Mouse (Mus musculus) ovary, postnatal 10 days (tissue): Measurements from ENCODE around the gene Fam126b.
A peak's percentile ranks its signal among the peaks of the same experiment; 100 is the strongest.
"Not testable (repeated sequence)": the region's sequence is repeated elsewhere in the genome, so short reads cannot be mapped to it uniquely, and the experiment has no call there.

Experiments
- DNase-seq: peaks from one replicate; pipeline ENCODE4 v3.0.0; 2022; ENCODE audit warnings: low spot score

The Fam126b gene

GRCm38 (mm10) chr1:58586171-58586997 is at the start of gene Fam126b, which contains the start of gene Ndufb3:
Gene Fam126b, minus strand, starts transcription at chr1:58586323.
Gene Ndufb3, plus strand, starts transcription at chr1:58586384.
- DNase-seq, result peak; percentile 86

GRCm38 (mm10) chr1:58628847-58629246 is 42.7 kb upstream of the Fam126b start:
- DNase-seq, result not testable (repeated sequence)

GRCm38 (mm10) chr1:58621996-58622748 is 36.0 kb upstream of the Fam126b start:
- no peak for DNase-seq

DNA sequence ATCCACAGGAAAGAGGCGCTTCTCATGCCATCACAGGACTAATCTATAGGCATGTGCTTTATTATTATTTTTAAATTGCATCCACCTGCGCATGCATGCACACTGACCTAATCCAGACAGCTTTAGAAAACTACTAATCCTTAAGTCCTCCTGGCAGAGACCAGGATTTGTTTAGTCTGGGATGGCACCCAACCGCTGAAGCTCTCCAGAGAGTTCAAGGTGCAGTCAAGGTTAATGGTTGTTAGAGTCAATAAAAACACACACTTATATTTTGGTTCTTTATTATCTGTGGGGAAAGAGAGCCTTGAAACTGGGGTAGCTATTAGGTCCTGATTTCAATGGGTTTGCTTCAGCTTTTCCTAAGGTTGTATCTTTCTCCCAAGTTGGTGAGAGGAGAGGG is 35.1 kb upstream of the Fam126b start:
- no peak for DNase-seq

- no peak for DNase-seq
Observed at GRCm38 (mm10) chr1:58618766-58619165, 32.6 kb upstream of the Fam126b start.

DNA sequence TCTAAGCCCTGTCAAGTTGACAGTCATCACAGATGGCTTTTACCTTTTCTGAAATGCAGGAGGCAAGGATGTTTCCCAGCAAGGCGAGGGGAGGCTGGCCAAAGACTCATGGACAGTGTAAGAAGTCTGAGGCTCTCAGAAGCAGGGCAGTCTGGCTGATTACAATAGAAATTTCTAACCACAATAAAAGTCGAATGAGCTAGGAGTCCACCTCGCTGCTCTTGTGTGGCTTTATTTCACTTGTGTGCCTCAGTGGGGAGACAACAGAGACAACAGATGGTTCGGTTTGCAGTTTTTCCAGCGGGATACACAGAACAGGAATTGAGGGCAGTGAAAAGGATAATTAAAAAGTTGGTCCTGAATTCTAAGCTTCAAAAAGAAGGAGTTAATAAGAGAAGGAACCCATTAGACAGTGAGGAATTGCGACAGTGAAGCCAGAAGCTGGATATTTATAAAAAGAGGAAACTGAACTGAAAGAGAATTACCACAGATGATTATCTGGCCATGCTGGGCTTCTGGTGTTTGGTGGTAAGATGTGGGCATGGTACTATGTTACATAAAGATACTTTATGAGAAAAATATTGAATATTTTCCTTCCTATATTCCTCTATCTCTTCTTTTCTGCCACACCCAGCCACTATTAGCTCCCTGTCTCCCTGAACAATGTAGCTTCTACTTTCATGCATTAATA is 32.0 kb upstream of the Fam126b start:
- no peak for DNase-seq

DNA sequence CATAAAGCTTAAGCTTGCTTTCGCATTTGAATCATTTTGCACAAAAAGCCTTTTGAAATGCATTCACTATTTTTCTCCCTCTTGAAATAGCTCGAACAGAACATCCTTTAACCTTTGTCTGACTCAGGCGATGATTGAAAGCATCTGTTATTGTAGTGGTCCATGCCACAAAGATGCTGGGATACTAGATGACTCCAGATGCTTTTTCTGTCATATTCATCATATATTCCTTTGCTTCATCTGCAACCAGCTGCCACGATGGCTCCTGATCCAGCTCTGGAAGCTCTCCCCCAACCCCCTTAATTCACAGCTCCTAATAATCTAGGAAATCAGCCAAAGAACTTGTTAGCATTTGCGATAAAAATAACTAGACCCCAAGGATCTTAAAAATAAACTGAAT is 31.0 kb upstream of the Fam126b start:
- no peak for DNase-seq

DNA sequence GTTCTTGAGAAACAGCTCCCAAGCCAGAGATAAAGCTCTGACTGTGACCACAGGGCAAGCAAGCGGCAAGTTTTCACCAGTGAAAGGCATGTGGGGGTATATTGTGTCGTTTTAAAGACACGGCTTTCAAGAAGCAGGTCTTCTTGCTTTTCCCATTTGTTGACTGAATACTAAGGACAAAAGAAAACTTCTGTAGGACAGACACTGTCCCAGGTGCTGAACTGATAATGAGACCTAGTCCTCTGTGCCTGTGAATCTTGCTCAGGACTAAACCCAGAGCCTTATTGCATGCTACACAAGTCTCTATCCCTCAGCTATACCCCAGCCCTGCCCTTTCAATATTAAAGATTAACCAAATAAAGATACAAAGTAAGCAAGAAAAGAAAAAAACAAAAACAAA is 30.1 kb upstream of the Fam126b start:
- no peak for DNase-seq

GRCm38 (mm10) chr1:58615146-58615545 is 29.0 kb upstream of the Fam126b start:
- no peak for DNase-seq

- DNase-seq, result no peak
Observed at GRCm38 (mm10) chr1:58614424-58614823, 28.3 kb upstream of the Fam126b start.

- DNase-seq, result no peak
Observed at GRCm38 (mm10) chr1:58613786-58614185, 27.7 kb upstream of the Fam126b start.

- no peak for DNase-seq
Observed at GRCm38 (mm10) chr1:58610611-58611010, 24.5 kb upstream of the Fam126b start.

- no peak for DNase-seq
Observed at GRCm38 (mm10) chr1:58610166-58610565, 24.0 kb upstream of the Fam126b start.

GRCm38 (mm10) chr1:58609591-58609990 is 23.5 kb upstream of the Fam126b start:
- not testable (repeated sequence) for DNase-seq

- no peak for DNase-seq
Observed at GRCm38 (mm10) chr1:58603738-58604137, 17.6 kb upstream of the Fam126b start.

DNA sequence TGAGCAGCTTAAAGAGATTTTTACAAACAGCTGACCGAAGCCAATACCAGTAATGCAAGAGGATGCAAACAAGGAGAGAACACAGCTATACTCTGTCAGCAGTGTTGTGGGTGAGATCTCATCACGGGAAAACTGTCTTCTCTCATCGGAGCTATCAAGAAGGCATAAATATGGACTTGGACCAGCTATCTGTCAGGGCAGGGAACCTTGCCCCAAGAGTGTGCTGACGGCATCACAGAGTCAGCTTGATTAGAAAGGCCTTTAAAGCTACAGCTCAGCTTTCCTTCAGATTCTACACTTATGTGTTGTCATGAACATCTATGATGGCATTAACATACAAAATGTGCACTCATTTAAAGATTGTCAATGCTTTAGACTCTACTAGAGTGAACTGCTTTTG is 16.6 kb upstream of the Fam126b start:
- no peak for DNase-seq

DNA sequence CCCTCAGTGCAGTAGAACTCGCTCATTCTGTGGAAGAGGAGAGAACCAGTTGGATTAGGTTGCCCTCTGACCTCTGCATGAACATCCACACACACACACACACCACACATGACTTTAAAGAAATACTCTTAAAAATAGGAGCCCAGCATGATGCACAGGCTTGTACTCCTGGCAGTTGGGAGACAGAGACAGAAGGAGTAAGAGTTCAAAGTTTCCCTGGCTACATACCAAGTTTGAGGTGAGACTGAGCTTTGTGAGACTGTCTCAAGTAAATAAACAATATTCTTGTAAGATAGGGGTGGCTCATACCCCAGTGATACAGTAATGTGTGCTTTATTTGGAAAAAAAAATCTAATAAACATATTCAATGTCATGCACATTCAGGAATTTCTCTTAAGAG is 1.4 kb upstream of the Fam126b start:
- no peak for DNase-seq

DNA sequence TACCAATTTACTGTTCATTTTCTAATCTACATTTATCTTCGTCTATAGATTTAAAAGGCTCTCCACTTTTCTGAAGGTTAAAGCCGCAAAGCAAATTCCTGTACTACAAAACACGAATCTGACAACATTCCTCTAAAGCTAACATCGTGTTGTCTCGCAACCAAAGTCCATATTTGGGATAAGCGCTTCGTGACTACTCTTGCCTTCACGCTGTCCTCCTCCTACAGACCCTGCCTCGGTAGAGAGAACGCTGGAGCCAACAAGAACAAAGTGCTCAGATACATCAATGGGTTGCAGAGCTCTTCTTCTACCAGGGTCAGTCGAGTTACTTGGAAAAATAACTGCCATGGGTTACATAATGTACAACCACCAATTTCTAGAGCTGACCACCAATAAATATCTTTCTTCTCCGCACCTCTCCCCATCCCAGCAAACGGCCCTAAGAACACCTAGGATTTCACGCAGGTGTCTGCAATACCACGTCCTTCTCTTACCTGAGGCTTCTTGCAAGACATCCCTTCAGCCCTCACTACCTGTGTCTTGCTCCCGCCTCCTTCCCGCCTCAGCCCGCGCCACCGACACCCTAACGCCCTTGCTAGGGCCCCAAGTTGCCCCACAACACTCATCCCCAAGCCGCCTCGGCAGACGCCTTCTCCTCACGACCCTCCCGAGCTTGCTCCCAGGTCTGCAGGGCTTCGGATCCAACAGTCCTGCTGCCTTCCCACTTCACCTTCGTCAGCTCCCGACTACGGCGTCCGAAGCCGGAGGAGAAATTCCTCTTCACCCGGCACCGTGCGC is 551 bp downstream of the Fam126b start:
- no peak for DNase-seq

DNA sequence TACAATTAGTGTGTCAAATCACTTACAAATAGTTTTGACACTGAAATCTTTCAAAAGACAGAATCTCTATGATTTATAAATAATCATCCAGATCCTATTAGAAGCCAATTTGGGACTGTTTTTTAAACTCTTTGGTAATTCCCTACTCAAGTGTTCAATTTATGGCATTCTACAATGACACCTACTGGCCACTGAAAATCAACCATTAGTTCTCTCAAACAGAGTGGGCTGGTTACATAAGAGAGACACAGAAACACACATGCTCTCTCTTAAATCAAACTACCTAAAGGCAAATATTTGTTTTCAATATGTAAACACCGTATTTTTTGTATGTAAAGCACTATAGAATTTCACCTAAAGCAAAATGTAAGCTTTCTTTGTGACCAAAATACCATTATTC is 1.9 kb downstream of the Fam126b start:
- DNase-seq, result no peak

DNA sequence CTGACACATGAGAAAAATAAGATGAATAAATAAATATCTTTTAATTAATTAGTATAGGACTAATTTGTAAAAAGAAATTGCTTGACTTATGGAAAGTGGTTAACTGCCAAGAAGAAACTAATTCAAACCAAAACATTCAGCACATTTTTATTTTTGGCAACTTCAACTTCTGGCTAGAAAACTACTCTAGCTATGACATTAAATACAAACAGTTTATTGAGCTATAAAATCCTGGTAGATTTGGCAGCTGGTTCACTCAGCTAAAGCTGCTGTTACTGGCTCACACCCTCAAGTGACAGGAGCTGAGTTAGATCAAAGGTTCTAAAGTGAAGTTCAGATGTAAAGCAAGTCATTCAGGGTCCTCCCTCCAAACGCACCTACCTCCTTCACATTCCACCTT is 3.5 kb downstream of the Fam126b start:
- no peak for DNase-seq

DNA sequence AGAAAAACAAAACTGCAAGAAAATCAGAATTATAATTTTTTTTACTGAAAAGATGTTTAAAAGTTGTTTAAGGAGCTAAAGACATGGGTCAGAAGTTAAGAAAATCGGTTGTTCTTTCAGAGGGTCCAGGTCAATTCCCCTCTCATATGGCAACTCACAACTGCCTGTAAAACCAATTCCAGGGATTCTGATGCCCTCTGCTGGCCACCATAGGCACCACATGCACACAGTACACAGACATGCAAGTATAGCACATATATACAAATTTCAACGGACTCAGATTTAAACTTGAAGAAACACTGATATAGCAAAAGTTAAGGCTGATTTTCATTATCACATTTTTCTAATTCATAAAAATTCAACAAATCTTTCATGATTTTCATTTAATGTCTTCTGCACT is 6.9 kb downstream of the Fam126b start:
- DNase-seq, result no peak

DNA sequence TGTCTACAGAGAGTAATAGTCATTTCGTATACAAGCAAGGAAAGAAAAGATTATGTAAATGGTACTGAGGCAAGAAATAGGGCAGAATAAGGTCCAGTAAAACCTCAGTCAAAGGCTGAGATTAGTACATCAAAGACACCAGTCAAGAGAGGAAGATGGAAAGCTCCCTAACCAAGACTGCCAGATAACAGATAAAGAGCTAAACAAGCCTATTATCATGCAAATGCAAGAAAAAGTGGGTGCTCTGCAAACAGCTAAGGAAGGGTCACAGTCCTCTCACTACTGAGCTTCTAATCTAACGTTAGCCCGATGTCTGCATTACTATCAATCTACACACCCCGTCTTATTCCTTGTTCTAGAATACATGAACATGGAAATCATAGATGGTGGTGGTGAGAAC is 15.7 kb downstream of the Fam126b start:
- DNase-seq, result no peak
